Mouse (Mus musculus) c-Kit-positive CD71-negative TER-119-negative erythroid progenitor cells, embryonic 14.5 days (primary cell): ENCODE measurements around the gene Tusc2.

Source experiments
- DNase-seq: peaks from one replicate; pipeline ENCODE4 v3.0.0-alpha.2; 2013; ENCODE audit warnings: low read depth

Tusc2 gene

GRCm38 (mm10) chr9:107611456-107612190 is 48.6 kb downstream of the Tusc2 start:
- DNase-seq = no peak

DNA sequence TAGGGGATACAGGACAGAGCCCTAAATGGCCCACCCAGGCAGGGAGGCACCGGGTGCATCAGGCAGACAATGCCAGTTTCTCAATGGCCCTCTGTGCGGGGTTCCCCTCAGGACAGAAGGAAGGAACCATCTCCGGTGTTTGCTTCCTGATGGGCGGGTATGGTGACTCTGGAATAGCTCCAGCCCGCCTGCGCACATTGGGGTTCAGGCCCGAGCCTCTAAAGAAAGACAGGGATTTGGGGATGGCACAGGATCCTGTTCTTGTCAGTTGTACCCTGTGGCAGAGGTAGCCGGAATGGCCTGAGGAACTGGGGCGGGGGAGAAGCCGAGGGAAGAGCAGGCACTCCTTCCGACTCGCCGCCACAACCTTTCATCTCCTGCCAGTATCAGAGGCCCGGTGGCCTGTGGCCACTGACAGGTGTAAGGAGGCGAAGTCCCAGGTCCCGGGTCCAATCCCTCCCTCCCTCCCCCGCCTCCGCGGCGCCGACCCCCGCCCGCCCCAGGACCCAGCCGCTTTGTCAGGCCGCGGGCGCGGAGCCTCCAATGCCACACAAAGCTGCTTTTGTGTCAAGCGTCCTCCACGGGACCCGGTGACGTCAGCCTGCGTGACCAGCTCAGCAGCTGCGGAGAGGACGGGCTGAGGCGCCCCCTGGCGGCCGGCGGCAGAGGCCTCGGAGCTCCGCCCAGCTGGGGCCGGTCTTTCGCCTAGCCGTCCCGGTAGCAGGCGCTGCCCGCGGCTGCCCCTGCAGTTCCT is 49.3 kb downstream of the Tusc2 start:
- DNase-seq = peak; percentile 95

DNA sequence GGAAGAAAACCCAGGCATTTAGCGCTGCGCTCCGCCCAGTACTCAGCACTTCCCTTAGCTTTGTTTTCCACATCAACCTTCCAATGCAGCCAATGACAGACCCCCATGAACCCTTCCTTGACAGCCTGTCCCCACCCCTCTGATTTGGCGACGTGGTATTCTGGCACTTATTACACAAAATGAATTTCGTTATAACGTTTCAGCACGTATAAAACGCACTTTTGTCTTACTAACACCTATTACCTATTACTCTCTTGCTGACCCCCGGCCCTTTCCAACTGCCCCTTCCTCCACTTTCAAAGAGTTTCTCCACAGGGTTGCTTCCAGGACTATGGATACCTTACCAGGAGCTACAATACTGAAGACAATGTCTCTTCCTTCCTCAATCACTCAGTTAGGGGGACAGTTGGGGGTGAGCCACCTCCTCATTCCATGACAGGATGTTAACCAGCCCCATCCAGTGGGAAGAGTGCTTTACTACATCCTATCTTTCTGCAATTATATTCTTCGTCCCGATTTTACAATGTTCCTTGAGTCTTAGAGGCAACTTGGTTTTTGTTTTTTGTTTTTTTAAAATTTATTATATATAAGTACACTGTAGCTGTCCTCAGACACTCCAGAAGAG is 50.0 kb downstream of the Tusc2 start:
- no peak for DNase-seq

DNA sequence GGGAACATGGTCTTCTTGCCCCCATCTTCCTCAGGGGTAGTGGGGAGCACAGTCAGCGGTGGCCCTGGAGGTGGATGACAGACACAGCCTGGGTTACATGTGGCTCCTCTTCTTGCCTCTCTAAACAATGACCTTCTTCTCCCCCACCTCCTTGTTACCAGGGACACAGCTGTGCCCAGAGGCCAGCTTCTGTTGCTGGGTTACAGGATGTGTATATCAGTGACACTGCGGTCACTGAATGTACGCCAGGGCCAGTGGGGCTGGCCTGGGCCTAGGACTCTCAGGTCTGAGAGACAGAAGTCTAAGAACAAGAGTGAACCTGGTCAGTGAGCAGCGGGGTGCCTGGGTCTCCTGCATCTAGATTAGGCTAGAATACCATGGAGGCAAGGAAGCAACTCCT is 52.0 kb downstream of the Tusc2 start:
- no peak for DNase-seq
